Mouse (Mus musculus): Measurements from ENCODE around the gene Rasal1. TPM values are rescaled to one million over a fixed set of nuclear protein-coding genes. Genes with fewer than 3 reads are reported as not detected.

Rasal1 gene
- total RNA-seq, 1 experiment from 2014 or later, result 0.48 TPM

GRCm38 (mm10) chr5:120620375-120621077, 28.1 kb upstream of the Rasal1 start:
- ATAC-seq (replicated peaks; ENCODE audit: insufficient number of reproducible peaks, low FRiP score, low TSS enrichment, poor library complexity, severe bottlenecking), result peak; percentile 24; the same call in 1 of the 2 replicates

- ATAC-seq (replicated peaks; ENCODE audit: insufficient number of reproducible peaks, low FRiP score, low TSS enrichment, poor library complexity, severe bottlenecking), result no peak
Observed at GRCm38 (mm10) chr5:120621078-120621765, 27.4 kb upstream of the Rasal1 start.

- ATAC-seq (replicated peaks; ENCODE audit: insufficient number of reproducible peaks, low FRiP score, low TSS enrichment, poor library complexity, severe bottlenecking), result no peak
Observed at GRCm38 (mm10) chr5:120621846-120622197, 26.8 kb upstream of the Rasal1 start.

- no peak for ATAC-seq (replicated peaks; ENCODE audit: insufficient number of reproducible peaks, low FRiP score, low TSS enrichment, poor library complexity, severe bottlenecking)
Observed at GRCm38 (mm10) chr5:120622198-120622851, 26.3 kb upstream of the Rasal1 start.

GRCm38 (mm10) chr5:120624427-120624826, 24.2 kb upstream of the Rasal1 start:
- ATAC-seq (replicated peaks; ENCODE audit: insufficient number of reproducible peaks, low FRiP score, low TSS enrichment, poor library complexity, severe bottlenecking), result no peak

GRCm38 (mm10) chr5:120626399-120626798, 22.2 kb upstream of the Rasal1 start:
- no peak for ATAC-seq (replicated peaks; ENCODE audit: insufficient number of reproducible peaks, low FRiP score, low TSS enrichment, poor library complexity, severe bottlenecking)

- ATAC-seq (replicated peaks; ENCODE audit: insufficient number of reproducible peaks, low FRiP score, low TSS enrichment, poor library complexity, severe bottlenecking), result no peak
Observed at GRCm38 (mm10) chr5:120627515-120628300, 20.9 kb upstream of the Rasal1 start.

GRCm38 (mm10) chr5:120628624-120629023, 20.0 kb upstream of the Rasal1 start:
- no peak for ATAC-seq (replicated peaks; ENCODE audit: insufficient number of reproducible peaks, low FRiP score, low TSS enrichment, poor library complexity, severe bottlenecking)

GRCm38 (mm10) chr5:120631128-120631527, 17.5 kb upstream of the Rasal1 start:
- ATAC-seq (replicated peaks; ENCODE audit: insufficient number of reproducible peaks, low FRiP score, low TSS enrichment, poor library complexity, severe bottlenecking), result no peak

GRCm38 (mm10) chr5:120631892-120632291, 16.7 kb upstream of the Rasal1 start:
- no peak for ATAC-seq (replicated peaks; ENCODE audit: insufficient number of reproducible peaks, low FRiP score, low TSS enrichment, poor library complexity, severe bottlenecking)

GRCm38 (mm10) chr5:120634131-120634530, 14.5 kb upstream of the Rasal1 start, which contains the start of gene Cfap73:
Gene Cfap73 (minus strand): TSS chr5:120634235.
- no peak for ATAC-seq (replicated peaks; ENCODE audit: insufficient number of reproducible peaks, low FRiP score, low TSS enrichment, poor library complexity, severe bottlenecking)

GRCm38 (mm10) chr5:120634860-120635259, 13.8 kb upstream of the Rasal1 start:
- ATAC-seq (replicated peaks; ENCODE audit: insufficient number of reproducible peaks, low FRiP score, low TSS enrichment, poor library complexity, severe bottlenecking), result no peak

GRCm38 (mm10) chr5:120635633-120636032, 13.0 kb upstream of the Rasal1 start:
- ATAC-seq (replicated peaks; ENCODE audit: insufficient number of reproducible peaks, low FRiP score, low TSS enrichment, poor library complexity, severe bottlenecking), result no peak

GRCm38 (mm10) chr5:120640094-120640493, 8.5 kb upstream of the Rasal1 start:
- no peak for ATAC-seq (replicated peaks; ENCODE audit: insufficient number of reproducible peaks, low FRiP score, low TSS enrichment, poor library complexity, severe bottlenecking)

- ATAC-seq (replicated peaks; ENCODE audit: insufficient number of reproducible peaks, low FRiP score, low TSS enrichment, poor library complexity, severe bottlenecking), result no peak
Observed at GRCm38 (mm10) chr5:120643365-120644085, 5.1 kb upstream of the Rasal1 start.

- ATAC-seq (replicated peaks; ENCODE audit: insufficient number of reproducible peaks, low FRiP score, low TSS enrichment, poor library complexity, severe bottlenecking), result no peak
Observed at GRCm38 (mm10) chr5:120644227-120644626, 4.4 kb upstream of the Rasal1 start.

- no peak for ATAC-seq (replicated peaks; ENCODE audit: insufficient number of reproducible peaks, low FRiP score, low TSS enrichment, poor library complexity, severe bottlenecking)
Observed at GRCm38 (mm10) chr5:120645851-120646250, 2.8 kb upstream of the Rasal1 start.

GRCm38 (mm10) chr5:120647361-120647760, 1.3 kb upstream of the Rasal1 start:
- ATAC-seq (replicated peaks; ENCODE audit: insufficient number of reproducible peaks, low FRiP score, low TSS enrichment, poor library complexity, severe bottlenecking), result no peak

All from monocyte, adult 5-6 weeks (primary cell).